Mouse (Mus musculus) liver, adult 2 months (tissue): ENCODE data around the gene Kif3a.

Source experiments
- CTCF ChIP-seq: fragments of 200-500 bp; IDR thresholded peaks from 2 replicates; pipeline ENCODE4 v1.5.1; 2011; ENCODE audit warnings: low read depth, low read length, control low read depth
- POLR2A ChIP-seq: fragments of 200-500 bp; IDR thresholded peaks from 2 replicates; pipeline ENCODE4 v1.6.1; 2011; ENCODE audit warnings: low read length, control low read depth; ENCODE audit not compliant: insufficient read depth; ENCODE audit errors: extremely low read depth

GRCm38 (mm10) chr11:53632122-53632733, 65.0 kb downstream of the Kif3a start:
- TF ChIP-seq CTCF (no peak), POLR2A (no peak)
